Mouse (Mus musculus) intestine, embryonic 15.5 days (tissue): Measurements from ENCODE around the gene Rtca. TPM values are rescaled to one million over a fixed set of nuclear protein-coding genes. Genes with fewer than 3 reads are reported as not detected.

ENCODE experiments used
- ATAC-seq: fragments of 200-750 bp; cut with Nextera tagmentation; 2 replicates; pipeline ENCODE4 v1.8.0; 2017; ENCODE audit warnings: moderate TSS enrichment, moderate library complexity
- H3K27ac ChIP-seq: fragments of 300-500 bp; sonication (generic); 2 replicates; pipeline ENCODE4 v1.5.1; 2015; ENCODE audit warnings: mild to moderate bottlenecking, inconsistent platforms
- H3K27me3 ChIP-seq: fragments of 300-500 bp; sonication (generic); replicated peaks from 2 replicates; pipeline ENCODE4 v1.6.1; 2015; ENCODE audit warnings: inconsistent platforms
- H3K36me3 ChIP-seq: fragments of 300-500 bp; sonication (generic); 2 replicates; pipeline ENCODE4 v1.6.1; 2015; ENCODE audit warnings: inconsistent platforms
- H3K4me1 ChIP-seq: fragments of 300-500 bp; sonication (generic); replicated peaks from 2 replicates; pipeline ENCODE4 v1.6.1; 2015; ENCODE audit warnings: inconsistent platforms
- H3K4me2 ChIP-seq: fragments of 300-500 bp; sonication (generic); replicated peaks from 2 replicates; pipeline ENCODE4 v1.6.1; 2015; ENCODE audit warnings: mild to moderate bottlenecking, inconsistent platforms
- H3K4me3 ChIP-seq: fragments of 300-500 bp; sonication (generic); replicated peaks from 2 replicates; pipeline ENCODE4 v1.5.1; 2015; ENCODE audit warnings: inconsistent platforms
- H3K9ac ChIP-seq: fragments of 300-500 bp; sonication (generic); 2 replicates; pipeline ENCODE4 v1.6.1; 2015; ENCODE audit warnings: inconsistent platforms
- H3K9me3 ChIP-seq: fragments of 300-500 bp; sonication (generic); 2 replicates; pipeline ENCODE4 v1.6.1; 2016; ENCODE audit warnings: inconsistent platforms
- WGBS: fragments of 180-500 bp; shearing (Covaris S2); methylation state at CpG from one replicate; pipeline ENCODE4 v1.1.7; 2015; 5-methylcytosine and 5-hydroxymethylcytosine counted together
- polyA plus RNA-seq: library from polyadenylated mRNA; unstranded; fragments of >200 nt; fragmentation: Nextera tagmentation; extraction: Ambion mirVana; gene quantifications from 2 replicates; pipeline ENCODE4 v1.2.1, GENCODE M21; 2015

The Rtca gene
- polyA plus RNA-seq, 1 experiment from 2014 or later: 68.9 TPM

GRCm38 (mm10) chr3:116465709-116466108 is 42.3 kb downstream of the Rtca start:
- no peaks in the 10 kb centered on the region for H3K9me3 ChIP-seq
- H3K4me2 ChIP-seq: no peak overlapping the region
- ATAC-seq: no peak
- H3K9ac ChIP-seq: no peak overlapping the region
- no peaks in the 10 kb centered on the region for H3K4me1 ChIP-seq
- no peak overlapping the region for H3K4me3 ChIP-seq
- no peak overlapping the region for H3K27ac ChIP-seq
- H3K27me3 ChIP-seq: no peaks in the 10 kb centered on the region
- no peaks in the 10 kb centered on the region for H3K36me3 ChIP-seq
- WGBS: 85% methylated on average over 12 of the region's 12 CpGs

GRCm38 (mm10) chr3:116464318-116464717 is 43.7 kb downstream of the Rtca start:
- Histone ChIP-seq H3K4me1 (no peaks in the 10 kb centered on the region), H3K9me3 (no peaks in the 10 kb centered on the region), H3K4me2 (no peak overlapping the region), H3K27ac (no peak overlapping the region), H3K4me3 (no peak overlapping the region), H3K36me3 (no peaks in the 10 kb centered on the region), H3K9ac (no peak overlapping the region), H3K27me3 (no peaks in the 10 kb centered on the region)
- WGBS: 46% methylated on average over 2 of the region's 2 CpGs
- no peak for ATAC-seq

GRCm38 (mm10) chr3:116461053-116461452 is 47.0 kb downstream of the Rtca start:
- no peak overlapping the region for H3K4me3 ChIP-seq
- H3K4me2 ChIP-seq: no peak overlapping the region
- no peaks in the 10 kb centered on the region for H3K4me1 ChIP-seq
- ATAC-seq: no peak
- no peaks in the 10 kb centered on the region for H3K36me3 ChIP-seq
- 78% methylated on average over 4 of the region's 4 CpGs for WGBS
- H3K27me3 ChIP-seq: no peaks in the 10 kb centered on the region
- no peaks in the 10 kb centered on the region for H3K9me3 ChIP-seq
- no peak overlapping the region for H3K27ac ChIP-seq
- H3K9ac ChIP-seq: no peak overlapping the region

- ATAC-seq: no peak
- Histone ChIP-seq H3K9me3 (no peaks in the 10 kb centered on the region), H3K36me3 (no peaks in the 10 kb centered on the region), H3K4me1 (no peaks in the 10 kb centered on the region), H3K27ac (no peak overlapping the region), H3K27me3 (no peaks in the 10 kb centered on the region), H3K4me3 (no peak overlapping the region), H3K9ac (no peak overlapping the region), H3K4me2 (no peak overlapping the region)
- 38% methylated on average over 1 of the region's 1 CpGs for WGBS
These were observed 53.5 kb downstream of the Rtca start for GRCm38 (mm10) chr3:116454529-116454928.

DNA sequence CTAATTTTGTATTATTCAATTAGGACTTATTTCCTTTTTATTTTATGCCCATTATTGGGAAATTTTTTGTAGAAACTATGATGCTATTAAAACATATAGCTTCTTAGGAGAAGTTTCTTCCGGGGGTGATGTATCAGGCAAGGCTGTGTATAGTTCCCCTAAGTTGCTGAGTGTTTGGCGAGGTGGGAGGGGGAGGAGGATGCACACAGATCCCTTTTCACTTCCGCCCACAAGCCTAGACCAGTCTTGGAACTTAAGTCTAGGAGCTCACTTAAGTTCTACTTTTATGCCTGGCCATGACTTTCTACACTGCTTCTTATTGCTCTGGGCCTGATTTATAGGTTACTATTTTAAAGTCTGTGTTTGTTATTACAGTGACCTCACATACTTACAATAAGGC is 57.3 kb downstream of the Rtca start:
- Histone ChIP-seq H3K27ac (no peak overlapping the region), H3K4me2 (no peak overlapping the region), H3K9me3 (no peaks in the 10 kb centered on the region), H3K36me3 (no peaks in the 10 kb centered on the region), H3K4me3 (no peak overlapping the region), H3K9ac (no peak overlapping the region), H3K27me3 (no peaks in the 10 kb centered on the region), H3K4me1 (no peaks in the 10 kb centered on the region)
- no peak for ATAC-seq
- WGBS: 77% methylated on average over 3 of the region's 3 CpGs

DNA sequence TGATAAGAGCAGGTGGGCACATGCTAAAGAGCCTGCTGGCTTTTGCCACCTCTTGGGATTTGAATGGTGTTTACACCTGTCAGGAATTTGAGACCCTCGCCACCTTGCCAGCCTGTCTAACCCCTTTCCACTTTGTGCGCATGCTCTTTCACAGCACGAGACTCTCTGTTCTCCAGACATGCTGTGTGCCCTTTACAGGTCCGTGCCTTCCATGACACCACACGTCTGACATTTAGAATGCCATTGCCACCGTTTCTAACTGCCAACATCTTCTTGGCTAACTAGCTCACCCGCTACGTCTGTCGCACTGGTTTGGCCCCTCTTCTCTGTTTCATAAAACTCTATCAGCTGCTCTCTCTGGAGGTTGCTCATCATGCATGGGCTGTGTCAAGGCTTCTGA is 63.7 kb downstream of the Rtca start:
- Histone ChIP-seq H3K27ac (no peak overlapping the region), H3K36me3 (no peaks in the 10 kb centered on the region), H3K4me1 (no peaks in the 10 kb centered on the region), H3K9ac (no peak overlapping the region), H3K4me3 (no peak overlapping the region), H3K27me3 (no peaks in the 10 kb centered on the region), H3K9me3 (no peaks in the 10 kb centered on the region), H3K4me2 (no peak overlapping the region)
- ATAC-seq: no peak
- WGBS: 86% methylated on average over 9 of the region's 9 CpGs

DNA sequence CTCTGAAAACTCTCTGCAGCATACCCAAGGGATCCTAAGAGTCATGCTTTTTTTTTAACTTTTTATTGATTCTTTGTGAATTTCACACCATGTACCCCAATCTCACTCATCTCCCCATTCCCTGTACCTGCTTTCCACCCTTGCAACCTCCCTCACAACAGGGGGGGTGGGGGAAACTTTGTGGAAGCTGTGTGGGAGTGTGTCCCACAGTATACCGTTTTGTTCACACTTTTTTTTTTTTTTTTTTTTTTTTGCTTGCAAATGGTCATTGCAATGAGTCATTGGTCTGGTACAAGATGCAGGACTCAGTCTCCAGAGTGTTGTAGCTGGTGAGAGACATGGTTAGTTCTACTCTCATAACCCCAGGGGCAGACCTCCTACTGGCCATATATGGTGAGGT is 65.2 kb downstream of the Rtca start:
- 71% methylated on average over 1 of the region's 1 CpGs for WGBS
- no peak overlapping the region for H3K9ac ChIP-seq
- H3K4me3 ChIP-seq: no peak overlapping the region
- ATAC-seq: no peak
- no peak overlapping the region for H3K4me2 ChIP-seq
- no peaks in the 10 kb centered on the region for H3K4me1 ChIP-seq
- H3K36me3 ChIP-seq: no peaks in the 10 kb centered on the region
- H3K27ac ChIP-seq: no peak overlapping the region
- H3K27me3 ChIP-seq: no peaks in the 10 kb centered on the region
- H3K9me3 ChIP-seq: no peaks in the 10 kb centered on the region

DNA sequence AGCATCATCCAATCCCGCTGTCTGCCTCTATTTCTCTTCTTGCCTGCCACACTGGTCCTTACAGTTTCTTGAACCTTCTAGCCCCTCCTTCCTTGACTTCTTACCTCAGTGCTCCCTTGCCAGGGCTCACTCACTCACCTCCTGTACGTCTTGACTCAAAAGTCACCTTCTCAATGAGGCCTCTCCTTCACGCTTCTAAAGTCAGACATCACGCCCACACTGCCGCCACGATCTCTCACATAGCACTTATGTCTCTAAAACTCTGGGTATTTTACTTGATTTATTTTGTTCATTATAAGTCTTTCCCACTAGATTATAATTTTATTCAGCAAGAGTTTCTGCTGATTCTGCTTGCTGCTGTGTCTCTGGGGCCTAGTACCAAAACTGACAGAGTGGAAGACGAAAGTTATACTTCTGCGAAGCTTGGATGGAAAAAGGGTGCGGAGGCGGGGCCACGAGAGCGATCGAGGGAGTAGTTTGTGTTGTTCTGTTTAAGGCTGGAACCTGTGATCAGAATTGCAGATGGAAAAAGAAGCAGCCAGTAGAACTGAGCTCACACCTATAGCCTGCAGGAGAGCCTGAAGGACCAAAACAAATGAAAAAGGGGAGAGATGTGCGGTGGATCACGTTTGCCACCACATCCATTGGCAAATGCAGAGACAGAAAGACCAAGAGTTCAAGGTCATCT is 66.3 kb downstream of the Rtca start:
- no peak overlapping the region for H3K27ac ChIP-seq
- WGBS: 90% methylated on average over 15 of the region's 15 CpGs
- ATAC-seq: no peak

GRCm38 (mm10) chr3:116440066-116440997 is 67.7 kb downstream of the Rtca start:
- no peaks in the 10 kb centered on the region for H3K27me3 ChIP-seq
- 60% methylated on average over 8 of the region's 8 CpGs for WGBS
- no peak overlapping the region for H3K27ac ChIP-seq
- no peak overlapping the region for H3K9ac ChIP-seq
- H3K4me1 ChIP-seq: no peaks in the 10 kb centered on the region
- H3K4me3 ChIP-seq: no peak overlapping the region
- peak; percentile 67 for ATAC-seq
- H3K4me2 ChIP-seq: no peak overlapping the region
- H3K36me3 ChIP-seq: no peaks in the 10 kb centered on the region
- H3K9me3 ChIP-seq: no peaks in the 10 kb centered on the region

More for the DNA sequence above, 66.3 kb downstream of the Rtca start:
- Histone ChIP-seq H3K27me3 (no peaks in the 10 kb centered on the region), H3K9me3 (no peaks in the 10 kb centered on the region), H3K36me3 (no peaks in the 10 kb centered on the region), H3K4me1 (no peaks in the 10 kb centered on the region), H3K9ac (no peak overlapping the region), H3K4me2 (no peak overlapping the region), H3K4me3 (no peak overlapping the region)

Other genes starting within 250 kb of the Rtca start
- 6.2 and 6.9 TPM in 2 replicates for gene Cdc14a, start 84.2 kb downstream of the Rtca start, polyA plus RNA-seq
- gene Dbt, start 4.9 kb upstream of the Rtca start, polyA plus RNA-seq: 18.1 and 20.8 TPM in 2 replicates
- 3.5 and 3.6 TPM in 2 replicates for gene Lrrc39, start 54.8 kb upstream of the Rtca start, polyA plus RNA-seq
- 18.0 and 20.1 TPM in 2 replicates for gene Sass6, start 86.8 kb upstream of the Rtca start, polyA plus RNA-seq
- 21.9 and 22.9 TPM in 2 replicates for gene Trmt13, start 106.4 kb upstream of the Rtca start, polyA plus RNA-seq
- gene Mfsd14a, start 154.5 kb upstream of the Rtca start, polyA plus RNA-seq: 82.6 and 87.3 TPM in 2 replicates
- gene Gm43191, start 173.1 kb upstream of the Rtca start, polyA plus RNA-seq: not detected in 2 replicates
- gene Slc35a3, start 204.6 kb upstream of the Rtca start, polyA plus RNA-seq: 18.5 and 19.4 TPM in 2 replicates